Mouse (Mus musculus) G1E (cell line): ENCODE data around the gene Stx6.

Source experiments
- CTCF ChIP-seq: IDR thresholded peaks from 2 replicates; pipeline ENCODE4 v1.5.1; 2012; ENCODE audit warnings: low read depth, low read length, inconsistent platforms, mixed read lengths
- POLR2AphosphoS5 ChIP-seq: IDR thresholded peaks from 2 replicates; pipeline ENCODE4 v1.6.1; 2012; ENCODE audit warnings: low read depth, low read length, inconsistent platforms; ENCODE audit not compliant: insufficient replicate concordance

DNA sequence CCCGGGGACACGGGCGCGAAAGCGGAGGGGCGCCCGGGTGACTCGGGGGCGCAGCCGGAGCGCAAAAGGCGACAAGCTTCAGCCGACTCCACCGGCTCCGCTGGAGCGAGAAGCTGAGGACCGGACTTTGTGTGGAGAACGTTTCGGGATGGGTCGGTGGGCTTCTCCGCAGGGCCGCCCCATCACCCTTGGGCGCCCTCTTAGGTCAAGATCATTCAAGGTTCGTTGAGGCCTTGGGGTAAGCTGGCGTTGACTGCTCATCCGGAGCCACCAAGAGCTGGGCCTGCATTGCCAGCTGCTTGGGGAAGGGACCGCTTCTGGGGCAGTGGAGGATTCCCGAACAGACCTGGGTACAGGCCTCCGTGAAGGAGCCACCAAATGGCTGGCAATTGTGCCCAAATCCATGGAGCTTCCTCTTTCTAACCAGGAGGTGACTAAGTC lies 86.3 kb downstream of the Stx6 start:
- TF ChIP-seq CTCF (no peak), POLR2AphosphoS5 (no peak)
